Mouse (Mus musculus) C2C12 (cell line): ENCODE results near the gene Tomm40l.

ENCODE experiments used
- CTCF ChIP-seq: IDR thresholded peaks from one replicate; pipeline ENCODE4 v1.5.1; 2011; ENCODE audit not compliant: control insufficient read depth, insufficient read depth, insufficient read length
- FOSL1 ChIP-seq: IDR thresholded peaks from one replicate; pipeline ENCODE4 v1.8.0; 2011; ENCODE audit warnings: mild to moderate bottlenecking, low read length; ENCODE audit not compliant: poor library complexity, insufficient read depth, severe bottlenecking
- MAX ChIP-seq: IDR thresholded peaks from one replicate; pipeline ENCODE4 v1.6.1; 2011; ENCODE audit warnings: mild to moderate bottlenecking, control low read depth
- MYOD1 ChIP-seq: IDR thresholded peaks from one replicate; pipeline ENCODE4 v1.6.1; 2011; ENCODE audit warnings: low read depth; ENCODE audit not compliant: control insufficient read depth, insufficient read length
- USF1 ChIP-seq: IDR thresholded peaks from one replicate; pipeline ENCODE4 v1.6.1; 2011; ENCODE audit warnings: low read depth, mild to moderate bottlenecking, control low read depth, moderate library complexity

DNA sequence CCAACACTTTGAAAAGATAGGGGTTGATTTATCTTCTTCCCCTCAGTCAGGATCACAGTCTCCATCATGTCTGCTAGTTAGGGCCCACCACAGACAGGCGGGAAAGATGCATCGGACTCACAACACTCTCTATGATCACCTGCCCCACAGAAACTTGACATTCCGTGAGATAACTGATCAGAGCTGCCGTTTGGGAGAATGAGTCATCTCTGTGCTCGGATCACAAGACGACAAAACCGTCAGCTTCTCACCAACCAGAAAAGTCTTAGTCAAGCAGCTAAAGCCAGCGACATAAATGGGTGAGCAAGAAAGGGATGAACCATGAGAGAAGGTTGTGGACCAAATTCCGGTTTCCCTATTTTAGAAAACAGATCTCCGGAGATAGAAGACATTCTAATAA lies 30.0 kb downstream of the Tomm40l start:
- TF ChIP-seq CTCF = no peak
- no peak for TF ChIP-seq FOSL1
- TF ChIP-seq MYOD1 = no peak
- TF ChIP-seq USF1 = no peak
- no peak for TF ChIP-seq MAX
